Mouse (Mus musculus): ENCODE data around the gene Shq1. TPM values are rescaled to one million over a fixed set of nuclear protein-coding genes. Genes with fewer than 3 reads are reported as not detected.

The Shq1 gene
- polyA plus RNA-seq, 1 experiment from 2014 or later, result 7.7 TPM

- WGBS, result 3% methylated on average over 15 of the region's 15 CpGs
- ATAC-seq (ENCODE audit: low FRiP score, low TSS enrichment) (no peak), DNase-seq (ENCODE audit: low spot score) (no peak)
- Histone ChIP-seq H3K9ac (ENCODE audit: low read length) (peak overlapping the region; percentile 59), H3K4me2 (replicated peaks; ENCODE audit: low read depth) (peak overlapping the region; percentile 93), H3K4me3 (ENCODE audit: low read depth, low read length) (peak overlapping the region; percentile 57), H3K9me3 (ENCODE audit: control insufficient read depth, low read length) (no peaks in the 10 kb centered on the region), H3K27me3 (ENCODE audit: control insufficient read depth, insufficient read depth, low read length) (peaks cover 4% of the 10 kb centered on the region; the same call in 1 of the 2 replicates), H3K4me1 (replicated peaks; ENCODE audit: control insufficient read depth, insufficient read depth) (peaks cover 3% of the 10 kb centered on the region; the same call in 1 of the 2 replicates), H3K27ac (replicated peaks) (no peak overlapping the region), H3K36me3 (ENCODE audit: control insufficient read depth, insufficient read depth, low read length) (no peaks in the 10 kb centered on the region)
- TF ChIP-seq CTCF (IDR thresholded peaks at IDR 0.05; ENCODE audit: low read depth) (no peak), EP300 (optimal IDR thresholded peaks at IDR 0.05) (no peak)
Observed at GRCm38 (mm10) chr6:100705366-100705811, 34.4 kb upstream of the Shq1 start.

GRCm38 (mm10) chr6:100704574-100705365 is 33.8 kb upstream of the Shq1 start, which contains the start of gene Gxylt2:
TSS of gene Gxylt2 (plus strand) at chr6:100704734.
- TF ChIP-seq EP300 (optimal IDR thresholded peaks at IDR 0.05), result no peak
- peak; percentile 30; the same call in 1 of the 2 replicates for TF ChIP-seq CTCF (IDR thresholded peaks at IDR 0.05; ENCODE audit: low read depth)
- peak within 1 kb of the TSS; percentile 59 for H3K9ac ChIP-seq (ENCODE audit: low read length)
- peak within 1 kb of the TSS; percentile 57 for H3K4me3 ChIP-seq (ENCODE audit: low read depth, low read length)
- H3K27ac ChIP-seq (replicated peaks), result no peak within 1 kb of the TSS
- no peaks in the 10 kb centered on the region for H3K36me3 ChIP-seq (ENCODE audit: control insufficient read depth, insufficient read depth, low read length)
- peaks cover 3% of the 10 kb centered on the region; the same call in 1 of the 2 replicates for H3K4me1 ChIP-seq (replicated peaks; ENCODE audit: control insufficient read depth, insufficient read depth)
- ATAC-seq (ENCODE audit: low FRiP score, low TSS enrichment), result peak; percentile 59; the same call in 1 of the 2 replicates
- no peaks in the 10 kb centered on the region for H3K9me3 ChIP-seq (ENCODE audit: control insufficient read depth, low read length)
- peaks cover 4% of the 10 kb centered on the region; the same call in 1 of the 2 replicates for H3K27me3 ChIP-seq (ENCODE audit: control insufficient read depth, insufficient read depth, low read length)
- H3K4me2 ChIP-seq (replicated peaks; ENCODE audit: low read depth), result peak within 1 kb of the TSS; percentile 93
- peak; percentile 38 for DNase-seq (ENCODE audit: low spot score)
- WGBS, result under 1% methylated on average over 62 of the region's 77 CpGs

- H3K36me3 ChIP-seq (ENCODE audit: control insufficient read depth, insufficient read depth, low read length), result no peaks in the 10 kb centered on the region
- H3K4me2 ChIP-seq (replicated peaks; ENCODE audit: low read depth), result peak overlapping the region; percentile 93
- WGBS, result 29% methylated on average over 8 of the region's 8 CpGs
- peak overlapping the region; percentile 57 for H3K4me3 ChIP-seq (ENCODE audit: low read depth, low read length)
- H3K4me1 ChIP-seq (replicated peaks; ENCODE audit: control insufficient read depth, insufficient read depth), result peaks cover 3% of the 10 kb centered on the region; the same call in 1 of the 2 replicates
- H3K27me3 ChIP-seq (ENCODE audit: control insufficient read depth, insufficient read depth, low read length), result peaks cover 4% of the 10 kb centered on the region; the same call in 1 of the 2 replicates
- TF ChIP-seq EP300 (optimal IDR thresholded peaks at IDR 0.05), result no peak
- TF ChIP-seq CTCF (IDR thresholded peaks at IDR 0.05; ENCODE audit: low read depth), result no peak
- DNase-seq (ENCODE audit: low spot score) (no peak), ATAC-seq (ENCODE audit: low FRiP score, low TSS enrichment) (no peak)
- H3K9me3 ChIP-seq (ENCODE audit: control insufficient read depth, low read length), result no peaks in the 10 kb centered on the region
- H3K9ac ChIP-seq (ENCODE audit: low read length), result no peak overlapping the region
- H3K27ac ChIP-seq (replicated peaks), result no peak overlapping the region
Observed at GRCm38 (mm10) chr6:100704197-100704573, 33.2 kb upstream of the Shq1 start.

GRCm38 (mm10) chr6:100700774-100701173 is 29.8 kb upstream of the Shq1 start:
- H3K9ac ChIP-seq (ENCODE audit: low read length), result no peak overlapping the region
- no peaks in the 10 kb centered on the region for H3K9me3 ChIP-seq (ENCODE audit: control insufficient read depth, low read length)
- WGBS, result 74% methylated on average over 5 of the region's 5 CpGs
- TF ChIP-seq CTCF (IDR thresholded peaks at IDR 0.05; ENCODE audit: low read depth), result no peak
- no peak for TF ChIP-seq EP300 (optimal IDR thresholded peaks at IDR 0.05)
- no peak overlapping the region for H3K4me2 ChIP-seq (replicated peaks; ENCODE audit: low read depth)
- no peak overlapping the region for H3K27ac ChIP-seq (replicated peaks)
- DNase-seq (ENCODE audit: low spot score), result no peak
- H3K27me3 ChIP-seq (ENCODE audit: control insufficient read depth, insufficient read depth, low read length), result peaks cover 4% of the 10 kb centered on the region; the same call in 1 of the 2 replicates
- ATAC-seq (ENCODE audit: low FRiP score, low TSS enrichment), result no peak
- no peak overlapping the region for H3K4me3 ChIP-seq (ENCODE audit: low read depth, low read length)
- H3K4me1 ChIP-seq (replicated peaks; ENCODE audit: control insufficient read depth, insufficient read depth), result peaks cover 3% of the 10 kb centered on the region; the same call in 1 of the 2 replicates
- no peaks in the 10 kb centered on the region for H3K36me3 ChIP-seq (ENCODE audit: control insufficient read depth, insufficient read depth, low read length)

GRCm38 (mm10) chr6:100699986-100700385 is 29.0 kb upstream of the Shq1 start:
- Histone ChIP-seq H3K9ac (ENCODE audit: low read length) (no peak overlapping the region), H3K9me3 (ENCODE audit: control insufficient read depth, low read length) (no peaks in the 10 kb centered on the region), H3K27me3 (ENCODE audit: control insufficient read depth, insufficient read depth, low read length) (peaks cover 4% of the 10 kb centered on the region; the same call in 1 of the 2 replicates), H3K27ac (replicated peaks) (no peak overlapping the region), H3K4me1 (replicated peaks; ENCODE audit: control insufficient read depth, insufficient read depth) (peaks cover 2% of the 10 kb centered on the region; the same call in 1 of the 2 replicates), H3K4me3 (ENCODE audit: low read depth, low read length) (no peak overlapping the region), H3K36me3 (ENCODE audit: control insufficient read depth, insufficient read depth, low read length) (no peaks in the 10 kb centered on the region), H3K4me2 (replicated peaks; ENCODE audit: low read depth) (no peak overlapping the region)
- DNase-seq (ENCODE audit: low spot score), result no peak
- WGBS, result 79% methylated on average over 5 of the region's 5 CpGs
- no peak for TF ChIP-seq EP300 (optimal IDR thresholded peaks at IDR 0.05)
- no peak for TF ChIP-seq CTCF (IDR thresholded peaks at IDR 0.05; ENCODE audit: low read depth)
- no peak for ATAC-seq (ENCODE audit: low FRiP score, low TSS enrichment)

GRCm38 (mm10) chr6:100686341-100686740 is 15.4 kb upstream of the Shq1 start:
- ATAC-seq (ENCODE audit: low FRiP score, low TSS enrichment) (no peak), DNase-seq (ENCODE audit: low spot score) (no peak)
- 84% methylated on average over 2 of the region's 2 CpGs for WGBS
- Histone ChIP-seq H3K4me2 (replicated peaks; ENCODE audit: low read depth) (no peak overlapping the region), H3K9ac (ENCODE audit: low read length) (no peak overlapping the region), H3K4me3 (ENCODE audit: low read depth, low read length) (no peak overlapping the region), H3K4me1 (replicated peaks; ENCODE audit: control insufficient read depth, insufficient read depth) (no peaks in the 10 kb centered on the region), H3K36me3 (ENCODE audit: control insufficient read depth, insufficient read depth, low read length) (no peaks in the 10 kb centered on the region), H3K9me3 (ENCODE audit: control insufficient read depth, low read length) (no peaks in the 10 kb centered on the region), H3K27ac (replicated peaks) (no peak overlapping the region), H3K27me3 (ENCODE audit: control insufficient read depth, insufficient read depth, low read length) (no peaks in the 10 kb centered on the region)
- TF ChIP-seq EP300 (optimal IDR thresholded peaks at IDR 0.05) (no peak), CTCF (IDR thresholded peaks at IDR 0.05; ENCODE audit: low read depth) (no peak)
